Mouse (Mus musculus) cortical plate, adult 2 months (tissue): ENCODE results near the gene Nalcn. TPM values are rescaled to one million over a fixed set of nuclear protein-coding genes. Genes with fewer than 3 reads are reported as not detected.
A peak's percentile ranks its signal among the peaks of the same experiment; 100 is the strongest.

Experiments used
- H3K27ac ChIP-seq: fragments of 200-500 bp; 2 replicates; pipeline ENCODE4 v1.5.1; 2012; ENCODE audit warnings: low read length, control low read depth, inconsistent platforms; ENCODE audit not compliant: insufficient read depth
- H3K4me1 ChIP-seq: fragments of 200-500 bp; 2 replicates; pipeline ENCODE4 v1.6.1; 2011; ENCODE audit warnings: low read length; ENCODE audit not compliant: control insufficient read depth, insufficient read depth
- H3K4me3 ChIP-seq: fragments of 200-500 bp; 2 replicates; pipeline ENCODE4 v1.5.1; 2011; ENCODE audit warnings: mild to moderate bottlenecking, low read length, control low read depth; ENCODE audit not compliant: insufficient read depth
- CTCF ChIP-seq: fragments of 200-500 bp; IDR thresholded peaks from 2 replicates; pipeline ENCODE4 v1.5.1; 2011; ENCODE audit warnings: mild to moderate bottlenecking, control low read depth, low read length; ENCODE audit not compliant: insufficient read depth; ENCODE audit errors: extremely low read depth
- POLR2A ChIP-seq: fragments of 200-500 bp; IDR thresholded peaks from 2 replicates; pipeline ENCODE4 v1.6.1; 2011; ENCODE audit warnings: mild to moderate bottlenecking, low read length, control low read depth; ENCODE audit not compliant: insufficient read depth; ENCODE audit errors: extremely low read depth
- polyA plus RNA-seq: library from polyadenylated mRNA; depleted of rRNA; stranded (reverse); fragments of >200 nt; gene quantifications from 2 replicates; pipeline ENCODE4 v1.2.3, GENCODE M21; 2012

The Nalcn gene
- polyA plus RNA-seq, 1 experiment, result 27.7 TPM

GRCm38 (mm10) chr14:123359691-123360090 is 267.3 kb downstream of the Nalcn start:
- no peaks in the 10 kb centered on the region for H3K4me1 ChIP-seq
- no peak overlapping the region for H3K4me3 ChIP-seq
- no peak for TF ChIP-seq CTCF
- TF ChIP-seq POLR2A, result no peak
- H3K27ac ChIP-seq, result no peak overlapping the region

GRCm38 (mm10) chr14:123352973-123353372 is 274.0 kb downstream of the Nalcn start:
- TF ChIP-seq CTCF (peak; percentile 40; the same call in 1 of the 2 replicates), POLR2A (no peak)
- Histone ChIP-seq H3K27ac (no peak overlapping the region), H3K4me1 (no peaks in the 10 kb centered on the region), H3K4me3 (no peak overlapping the region)

- no peaks in the 10 kb centered on the region for H3K4me1 ChIP-seq
- TF ChIP-seq POLR2A (no peak), CTCF (no peak)
- H3K27ac ChIP-seq, result no peak overlapping the region
- H3K4me3 ChIP-seq, result no peak overlapping the region
These were observed 295.1 kb downstream of the Nalcn start for GRCm38 (mm10) chr14:123331841-123332240.

GRCm38 (mm10) chr14:123314369-123314768 is 312.6 kb downstream of the Nalcn start:
- H3K4me3 ChIP-seq, result no peak overlapping the region
- H3K27ac ChIP-seq, result no peak overlapping the region
- H3K4me1 ChIP-seq, result no peaks in the 10 kb centered on the region; the same call in 1 of the 2 replicates
- TF ChIP-seq POLR2A (no peak), CTCF (no peak)

GRCm38 (mm10) chr14:123312371-123312770 is 314.6 kb downstream of the Nalcn start:
- Histone ChIP-seq H3K4me3 (no peak overlapping the region), H3K4me1 (no peaks in the 10 kb centered on the region; the same call in 1 of the 2 replicates), H3K27ac (no peak overlapping the region)
- TF ChIP-seq CTCF, result no peak
- no peak for TF ChIP-seq POLR2A

- Histone ChIP-seq H3K4me1 (no peaks in the 10 kb centered on the region; the same call in 1 of the 2 replicates), H3K27ac (no peak overlapping the region), H3K4me3 (no peak overlapping the region)
- TF ChIP-seq CTCF, result no peak
- no peak for TF ChIP-seq POLR2A
These were observed 330.9 kb downstream of the Nalcn start for GRCm38 (mm10) chr14:123296068-123296467.

GRCm38 (mm10) chr14:123291118-123292007 is 335.6 kb downstream of the Nalcn start:
- Histone ChIP-seq H3K27ac (no peak overlapping the region), H3K4me3 (no peak overlapping the region), H3K4me1 (no peaks in the 10 kb centered on the region)
- no peak for TF ChIP-seq CTCF
- no peak for TF ChIP-seq POLR2A

GRCm38 (mm10) chr14:123282165-123282564 is 344.8 kb downstream of the Nalcn start:
- Histone ChIP-seq H3K4me1 (no peaks in the 10 kb centered on the region), H3K27ac (no peak overlapping the region), H3K4me3 (no peak overlapping the region)
- TF ChIP-seq CTCF (no peak), POLR2A (no peak)

- no peak overlapping the region for H3K4me3 ChIP-seq
- no peaks in the 10 kb centered on the region for H3K4me1 ChIP-seq
- TF ChIP-seq POLR2A, result no peak
- TF ChIP-seq CTCF, result no peak
- no peak overlapping the region for H3K27ac ChIP-seq
These were observed 354.8 kb downstream of the Nalcn start for GRCm38 (mm10) chr14:123272121-123272520.

GRCm38 (mm10) chr14:123240738-123241137 is 386.2 kb downstream of the Nalcn start:
- TF ChIP-seq CTCF (no peak), POLR2A (no peak)
- Histone ChIP-seq H3K27ac (no peak overlapping the region), H3K4me3 (no peak overlapping the region), H3K4me1 (no peaks in the 10 kb centered on the region)
